Mouse (Mus musculus): ENCODE measurements around the gene Tor1b. TPM values are rescaled to one million over a fixed set of nuclear protein-coding genes. Genes with fewer than 3 reads are reported as not detected.

The Tor1b gene
- polyA plus RNA-seq, 1 experiment from 2014 or later: 22.4 TPM

DNA sequence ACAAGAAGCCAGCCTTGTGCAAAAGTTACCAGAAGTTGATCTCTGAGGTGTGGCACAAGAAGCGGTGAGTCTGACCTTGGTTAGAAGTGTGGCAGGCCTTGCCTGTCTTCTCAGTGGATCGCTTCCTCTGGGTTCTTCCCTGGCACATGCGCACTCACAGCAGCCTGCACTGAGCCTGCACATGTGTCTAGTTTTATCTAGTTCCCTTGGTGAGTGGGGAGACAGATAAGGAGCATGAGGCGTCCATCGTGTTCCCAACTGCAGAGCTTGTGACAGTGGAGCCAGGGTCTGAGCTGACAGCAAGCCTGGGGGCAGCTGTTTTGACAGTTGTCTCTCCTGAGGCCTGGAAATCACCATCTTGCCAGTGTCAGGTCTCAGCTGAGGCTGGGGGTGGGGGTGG is 53.7 kb downstream of the Tor1b start:
- Histone ChIP-seq H3K27me3 (ENCODE audit: low read depth, poor library complexity, severe bottlenecking) (no peaks in the 10 kb centered on the region), H3K27ac (replicated peaks) (no peak overlapping the region), H3K4me1 (no peaks in the 10 kb centered on the region), H3K36me3 (peaks cover 62% of the 10 kb centered on the region), H3K9me3 (replicated peaks) (no peaks in the 10 kb centered on the region), H3K4me3 (no peak overlapping the region)
- DNase-seq (ENCODE audit: low spot score): no peak
- WGBS: 83% methylated on average over 5 of the region's 5 CpGs

- 92% methylated on average over 5 of the region's 5 CpGs for WGBS
- Histone ChIP-seq H3K4me1 (no peaks in the 10 kb centered on the region), H3K36me3 (peaks cover 62% of the 10 kb centered on the region), H3K27me3 (ENCODE audit: low read depth, poor library complexity, severe bottlenecking) (no peaks in the 10 kb centered on the region), H3K9me3 (replicated peaks) (no peaks in the 10 kb centered on the region), H3K27ac (replicated peaks) (no peak overlapping the region), H3K4me3 (no peak overlapping the region)
- DNase-seq (ENCODE audit: low spot score): no peak
Observed at GRCm38 (mm10) chr2:31007208-31007607, 54.4 kb downstream of the Tor1b start.

Other genes with a start within 250 kb of the Tor1b start
- gene 1700001O22Rik, start 149.3 kb upstream of the Tor1b start, polyA plus RNA-seq (2016; fragmentation: Nextera tagmentation; extraction: Ambion mirVana): 3.5 and 4.0 TPM in 2 replicates
- 126 and 127 TPM in 2 replicates for gene Ntmt1, start 145.1 kb upstream of the Tor1b start, polyA plus RNA-seq (2016; fragmentation: Nextera tagmentation; extraction: Ambion mirVana)
- 43.9 and 45.8 TPM in 2 replicates for gene Asb6, start 122.6 kb upstream of the Tor1b start, polyA plus RNA-seq (2016; fragmentation: Nextera tagmentation; extraction: Ambion mirVana)
- 22.3 and 29.5 TPM in 2 replicates for gene Prrx2, start 118.0 kb upstream of the Tor1b start, polyA plus RNA-seq (2016; fragmentation: Nextera tagmentation; extraction: Ambion mirVana)
- gene Ptges, start 23.1 kb upstream of the Tor1b start, polyA plus RNA-seq (2016; fragmentation: Nextera tagmentation; extraction: Ambion mirVana): 5.8 and 9.7 TPM in 2 replicates
- 90.6 and 94.5 TPM in 2 replicates for gene Tor1a, start 15.0 kb downstream of the Tor1b start, polyA plus RNA-seq (2016; fragmentation: Nextera tagmentation; extraction: Ambion mirVana)
- 63.3 and 71.9 TPM in 2 replicates for gene BC005624, start 29.2 kb downstream of the Tor1b start, polyA plus RNA-seq (2016; fragmentation: Nextera tagmentation; extraction: Ambion mirVana)
- 19.8 and 27.6 TPM in 2 replicates for gene Usp20, start 29.3 kb downstream of the Tor1b start, polyA plus RNA-seq (2016; fragmentation: Nextera tagmentation; extraction: Ambion mirVana)
- gene Fnbp1, start 189.0 kb downstream of the Tor1b start, polyA plus RNA-seq (2016; fragmentation: Nextera tagmentation; extraction: Ambion mirVana): 11.8 and 14.3 TPM in 2 replicates
- gene Gpr107, start 199.4 kb downstream of the Tor1b start, polyA plus RNA-seq (2016; fragmentation: Nextera tagmentation; extraction: Ambion mirVana): 33.8 and 39.0 TPM in 2 replicates

Data from midbrain, embryonic 10.5 days (tissue).